Mouse (Mus musculus): ENCODE results near the gene Trmt112.

DNA sequence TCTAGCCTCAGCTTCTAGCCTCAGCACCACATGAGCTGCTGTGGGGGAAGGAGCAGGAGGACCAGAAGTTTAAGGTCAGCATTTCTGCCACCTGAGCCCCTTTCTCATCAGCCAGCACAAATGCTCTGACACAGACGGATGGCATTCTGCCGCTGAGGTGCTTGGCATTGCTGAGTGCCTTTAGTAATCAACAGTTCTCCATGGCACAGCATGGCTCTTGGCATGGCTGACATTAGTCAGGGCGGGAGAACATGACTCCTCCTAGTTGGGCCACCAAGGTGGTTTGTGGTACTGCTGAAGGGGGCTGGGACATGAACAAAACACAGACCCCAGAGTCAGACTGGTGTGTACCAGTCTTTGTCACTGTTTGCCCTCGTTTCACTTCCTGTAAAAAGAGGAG lies 38.7 kb downstream of the Trmt112 start:
- TF ChIP-seq CTCF (IDR thresholded peaks at IDR 0.05; ENCODE audit: control insufficient read depth, insufficient read depth, insufficient read length) (no peak), CEBPB (IDR thresholded peaks at IDR 0.05; ENCODE audit: low read depth) (no peak)

Data from C2C12 (cell line).